Mouse (Mus musculus) T-helper 17 cell (primary cell): ENCODE measurements around the gene Gm8356.

ENCODE experiments used
- in situ Hi-C, 2 experiments: fragments of 300-600 bp; cut with MboI, MseI; formaldehyde crosslinking; loops; 1 replicate in 1 of 2; 2 replicates in 1 of 2; pipeline ENCODE4 v1.15.1; 2025; ENCODE audit warnings: high pct_unique_total_duplicates in 2 of 2

Gm8356 gene

DNA sequence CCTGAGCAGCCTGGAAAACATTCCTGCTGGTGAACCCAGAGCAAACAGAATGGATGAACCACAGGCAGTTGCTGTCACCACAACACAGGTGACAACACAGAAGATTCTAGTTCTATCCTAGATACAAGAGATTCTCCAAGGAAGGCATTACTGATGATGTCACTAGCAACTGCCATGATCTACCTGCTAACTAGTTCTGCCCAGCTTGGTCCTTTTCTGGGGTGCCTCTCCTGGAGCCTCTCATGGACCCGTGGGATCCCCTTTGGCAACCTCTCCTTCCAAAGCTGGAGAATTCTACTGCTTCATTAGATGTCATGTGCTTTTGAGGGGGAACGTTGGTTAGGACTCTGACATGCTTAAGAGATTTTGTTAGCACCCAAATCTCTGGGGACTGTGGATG lies at the start of gene Gm8356:
TSS of gene Gm8356 (minus strand) at position 101 of the 400 bp plus-strand sequence.
- in situ Hi-C loops: loop anchor here in 1 of 2 experiments (5.0 kb wide), 1 partner anchor 1760 kb away; the partner anchor contains the start of gene Gm9602

DNA sequence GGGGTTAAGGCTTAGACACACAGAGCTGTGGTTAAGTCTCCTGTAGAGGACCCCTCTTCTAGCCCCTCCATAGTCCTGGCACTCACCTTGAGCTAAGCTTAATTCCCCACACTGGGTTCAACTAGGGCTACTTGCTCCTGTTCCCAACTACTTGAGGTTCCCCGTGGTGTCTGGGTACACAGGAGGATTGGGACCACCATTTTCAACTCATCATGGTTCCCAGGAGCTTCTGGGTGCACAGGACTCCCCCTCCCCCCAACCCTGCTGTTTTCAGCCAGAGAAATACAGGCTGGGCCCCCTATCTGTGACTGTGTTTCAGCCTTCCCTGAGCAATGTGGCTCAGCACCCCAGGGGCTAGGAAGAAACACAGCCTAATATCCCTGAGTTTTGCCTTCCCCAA lies 50.8 kb downstream of the Gm8356 start:
- in situ Hi-C loops: loop anchor here in 1 of 2 experiments (25.0 kb wide), 1 partner anchor 824 kb away; no protein-coding TSS in a partner anchor

- in situ Hi-C loops: loop anchor here in 1 of 2 experiments (25.0 kb wide), 1 partner anchor 823 kb away; no protein-coding TSS in a partner anchor
Observed at GRCm38 (mm10) chr14:6485541-6485940, 51.5 kb downstream of the Gm8356 start.

- in situ Hi-C loops: loop anchor here in 1 of 2 experiments (25.0 kb wide), 1 partner anchor 820 kb away; no protein-coding TSS in a partner anchor
Observed at GRCm38 (mm10) chr14:6482126-6482525, 55.0 kb downstream of the Gm8356 start.
